Mouse (Mus musculus) megakaryocyte, embryonic 14.5 days (primary cell): ENCODE measurements around the gene Slain1. TPM values are rescaled to one million over a fixed set of nuclear protein-coding genes. Genes with fewer than 3 reads are reported as not detected.

Experiments used
- H3K27me3 ChIP-seq: replicated peaks from 2 replicates; pipeline ENCODE3; 2012; ENCODE audit warnings: inconsistent platforms
- H3K36me3 ChIP-seq: replicated peaks from 2 replicates; pipeline ENCODE3; 2012; ENCODE audit warnings: low read length, inconsistent platforms, mixed read lengths
- H3K4me1 ChIP-seq: 2 replicates; pipeline ENCODE4 v1.6.1; 2012; ENCODE audit warnings: inconsistent platforms
- H3K4me3 ChIP-seq: replicated peaks from 2 replicates; pipeline ENCODE3; 2012; ENCODE audit warnings: moderate library complexity, mild to moderate bottlenecking, inconsistent platforms
- H3K9me3 ChIP-seq: 2 replicates; pipeline ENCODE4 v1.6.1; 2012; ENCODE audit warnings: inconsistent platforms
- FLI1 ChIP-seq: IDR thresholded peaks from 2 replicates; pipeline ENCODE4 v1.6.1; 2012; ENCODE audit warnings: low read length, inconsistent platforms, mixed read lengths
- GATA1 ChIP-seq: IDR thresholded peaks from 3 replicates; pipeline ENCODE4 v1.6.1; 2012; ENCODE audit warnings: mixed read lengths, low read length, inconsistent platforms, borderline replicate concordance
- polyA plus RNA-seq: library from polyadenylated mRNA; stranded (reverse); fragments of >175 nt; gene quantifications from 2 replicates; pipeline ENCODE4 v1.2.3, GENCODE M21; 2012; ENCODE audit warnings: low replicate concordance; ENCODE audit not compliant: insufficient read depth

Slain1 gene
- polyA plus RNA-seq, 1 experiment: 3.8 TPM

DNA sequence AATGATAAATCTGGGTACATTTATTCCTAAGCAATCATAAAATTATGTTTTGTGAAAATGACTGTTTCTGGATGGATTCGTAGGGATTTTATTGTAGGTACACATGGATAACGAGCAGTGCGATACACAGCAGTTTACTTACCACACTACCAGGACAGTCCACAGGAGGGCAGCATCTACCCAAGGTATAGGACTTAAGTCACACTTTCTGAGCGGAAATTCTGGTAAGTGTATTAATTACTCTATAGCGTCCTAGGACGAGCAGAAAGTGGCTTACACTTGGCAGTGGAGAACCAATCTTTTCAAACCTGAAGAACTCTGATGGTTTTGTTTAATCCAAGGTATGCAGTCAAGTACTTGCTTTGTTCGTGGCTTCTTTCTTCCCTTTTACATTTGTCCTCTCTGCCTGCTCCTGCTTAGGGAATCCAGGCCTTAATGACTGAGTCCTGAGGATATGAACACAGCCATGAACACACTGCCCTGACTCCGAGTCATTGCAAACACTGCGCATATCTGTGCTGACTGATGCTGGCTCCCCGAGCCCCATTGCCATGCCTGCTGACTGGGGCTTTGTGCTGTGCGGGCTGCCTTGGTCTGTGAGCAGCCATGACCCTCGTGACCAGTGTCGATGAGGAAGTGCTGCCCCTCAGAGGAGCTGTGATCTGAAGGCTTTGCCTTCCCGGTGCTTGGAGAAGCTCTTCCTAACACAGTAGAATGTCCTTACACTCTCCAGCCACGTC lies 69.0 kb downstream of the Slain1 start:
- TF ChIP-seq FLI1 (no peak), GATA1 (no peak)
- peaks cover 12% of the 10 kb centered on the region for H3K4me1 ChIP-seq
- H3K9me3 ChIP-seq: peaks cover 6% of the 10 kb centered on the region; the same call in 1 of the 2 replicates
- no peaks in the 10 kb centered on the region for H3K36me3 ChIP-seq
- H3K27me3 ChIP-seq: no peaks in the 10 kb centered on the region
- H3K4me3 ChIP-seq: peak overlapping the region; percentile 89

DNA sequence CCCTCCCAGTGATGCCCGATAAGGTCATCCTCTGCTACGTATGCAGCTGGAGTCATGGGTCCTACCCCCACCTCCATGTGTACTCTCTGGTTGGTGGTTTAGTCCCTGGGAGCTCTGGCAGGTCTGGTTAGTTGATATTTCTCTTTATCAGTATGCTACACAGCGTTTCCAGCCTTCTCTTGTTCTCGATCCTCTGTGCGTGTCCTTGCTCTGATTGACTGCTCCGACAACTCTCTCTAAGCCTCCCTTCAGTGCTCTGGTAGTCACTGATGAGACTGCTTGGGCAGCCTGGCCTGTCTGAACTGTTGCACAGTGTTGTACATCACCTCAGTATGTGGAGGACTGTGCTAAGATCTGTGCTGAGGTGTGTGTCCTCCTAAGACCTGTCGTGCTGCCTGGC lies 70.1 kb downstream of the Slain1 start:
- Histone ChIP-seq H3K36me3 (no peaks in the 10 kb centered on the region), H3K4me1 (peaks cover 12% of the 10 kb centered on the region), H3K4me3 (no peak overlapping the region), H3K27me3 (no peaks in the 10 kb centered on the region), H3K9me3 (peaks cover 6% of the 10 kb centered on the region; the same call in 1 of the 2 replicates)
- TF ChIP-seq FLI1 (no peak), GATA1 (no peak)

DNA sequence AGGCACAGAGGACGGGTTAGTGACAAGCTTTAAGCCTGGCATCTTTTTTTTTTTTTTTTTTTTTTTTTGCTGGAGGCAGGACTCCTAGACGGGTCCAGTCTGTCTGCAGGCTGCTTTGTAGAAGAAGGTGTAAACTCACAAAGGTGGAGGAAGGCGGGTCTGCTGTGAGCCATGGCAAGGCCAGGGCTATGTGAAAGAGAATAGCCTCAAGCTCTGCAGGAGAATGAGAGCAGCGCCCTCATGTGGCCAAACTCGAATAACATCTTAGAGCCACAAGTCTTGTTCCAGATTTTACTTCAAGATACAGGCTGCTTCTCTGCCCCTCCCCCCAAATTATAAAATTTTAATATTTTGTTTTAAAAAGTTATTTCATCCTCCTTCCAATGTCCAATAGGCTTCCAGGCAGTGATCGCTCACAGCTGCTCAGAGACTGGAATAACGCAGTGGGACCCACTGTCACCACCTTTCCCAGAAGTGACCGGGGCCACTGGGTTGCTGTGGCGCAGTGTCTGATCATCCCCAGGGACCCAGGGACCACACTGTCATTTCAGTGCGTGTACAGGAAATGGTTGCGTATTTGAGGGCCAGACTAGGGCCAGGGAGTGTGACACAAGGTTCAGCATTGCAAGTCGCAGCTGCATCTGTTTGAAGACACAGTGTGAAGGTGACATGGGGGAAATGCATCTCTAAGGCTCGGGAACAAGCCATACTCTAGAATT lies 70.8 kb downstream of the Slain1 start:
- TF ChIP-seq FLI1 (no peak), GATA1 (no peak)
- H3K36me3 ChIP-seq: no peaks in the 10 kb centered on the region
- no peak overlapping the region for H3K4me3 ChIP-seq
- no peaks in the 10 kb centered on the region for H3K27me3 ChIP-seq
- H3K4me1 ChIP-seq: peaks cover 12% of the 10 kb centered on the region
- H3K9me3 ChIP-seq: peaks cover under 1% of the 10 kb centered on the region; the same call in 1 of the 2 replicates

DNA sequence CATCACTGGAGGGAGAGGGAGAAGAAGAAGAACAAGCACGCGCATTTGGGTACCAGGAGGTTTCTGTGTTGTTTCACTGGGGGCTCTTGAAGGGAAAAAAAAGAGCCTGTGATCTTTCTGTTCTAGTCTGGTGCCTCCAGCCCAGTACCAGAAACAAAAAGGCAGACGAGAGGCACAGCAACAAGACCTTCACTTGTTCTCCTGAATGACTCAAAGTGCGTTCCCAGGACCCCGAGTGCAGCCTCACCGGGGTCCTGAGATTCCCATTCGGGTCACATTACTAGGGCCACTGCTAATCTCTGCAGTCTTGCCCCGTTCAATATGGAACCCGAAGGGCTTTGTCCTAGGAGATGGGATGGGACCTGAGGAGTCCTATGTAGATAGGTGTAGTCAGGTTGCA lies 73.3 kb downstream of the Slain1 start:
- H3K36me3 ChIP-seq: no peaks in the 10 kb centered on the region
- no peak for TF ChIP-seq GATA1
- TF ChIP-seq FLI1: no peak
- peaks cover 12% of the 10 kb centered on the region for H3K4me1 ChIP-seq
- H3K4me3 ChIP-seq: no peak overlapping the region
- no peaks in the 10 kb centered on the region for H3K9me3 ChIP-seq
- no peaks in the 10 kb centered on the region for H3K27me3 ChIP-seq

DNA sequence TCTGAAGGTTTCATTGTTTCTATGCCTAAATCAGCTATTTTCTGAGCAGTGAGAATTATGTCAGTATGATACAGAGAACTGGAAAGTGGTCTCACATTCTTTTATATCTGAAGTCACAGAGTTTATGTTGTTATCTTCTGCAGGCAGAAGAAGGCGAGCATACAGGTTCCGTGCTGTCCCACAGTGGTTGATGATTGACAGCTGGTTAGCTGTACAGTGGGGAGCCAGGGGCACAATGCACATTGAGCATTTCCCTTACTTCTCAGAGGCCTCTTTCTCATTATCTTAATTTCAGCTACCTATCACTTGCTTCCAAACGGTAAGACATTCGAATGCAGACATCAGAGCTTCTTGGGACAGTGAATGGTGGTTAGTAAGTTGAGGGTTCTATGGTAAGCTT lies 73.8 kb downstream of the Slain1 start:
- H3K36me3 ChIP-seq: no peaks in the 10 kb centered on the region
- H3K27me3 ChIP-seq: no peaks in the 10 kb centered on the region
- H3K9me3 ChIP-seq: no peaks in the 10 kb centered on the region
- TF ChIP-seq FLI1: no peak
- no peak for TF ChIP-seq GATA1
- peaks cover 12% of the 10 kb centered on the region for H3K4me1 ChIP-seq
- no peak overlapping the region for H3K4me3 ChIP-seq

DNA sequence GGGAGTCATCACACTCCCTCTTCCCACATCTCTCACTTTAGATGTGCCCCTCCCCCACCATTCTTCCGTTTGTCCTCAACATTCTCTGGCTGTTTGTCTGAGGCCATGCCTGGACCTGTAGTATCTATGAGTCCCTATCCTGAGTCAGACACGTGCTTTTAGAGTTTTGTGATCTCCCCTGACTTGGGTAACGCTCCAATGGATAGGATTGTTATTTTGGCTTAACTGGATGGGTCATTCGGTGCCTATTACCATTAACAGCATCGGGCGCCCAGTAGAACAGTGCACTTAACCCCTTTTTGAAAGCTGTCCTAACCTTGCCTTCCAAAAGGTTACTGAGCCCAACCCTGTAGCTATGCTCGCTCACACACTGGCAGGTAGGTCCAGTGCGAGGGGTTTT lies 78.5 kb downstream of the Slain1 start:
- no peak for TF ChIP-seq FLI1
- no peak for TF ChIP-seq GATA1
- Histone ChIP-seq H3K4me1 (no peaks in the 10 kb centered on the region), H3K4me3 (no peak overlapping the region), H3K36me3 (no peaks in the 10 kb centered on the region), H3K27me3 (no peaks in the 10 kb centered on the region), H3K9me3 (peaks cover 4% of the 10 kb centered on the region; the same call in 1 of the 2 replicates)

DNA sequence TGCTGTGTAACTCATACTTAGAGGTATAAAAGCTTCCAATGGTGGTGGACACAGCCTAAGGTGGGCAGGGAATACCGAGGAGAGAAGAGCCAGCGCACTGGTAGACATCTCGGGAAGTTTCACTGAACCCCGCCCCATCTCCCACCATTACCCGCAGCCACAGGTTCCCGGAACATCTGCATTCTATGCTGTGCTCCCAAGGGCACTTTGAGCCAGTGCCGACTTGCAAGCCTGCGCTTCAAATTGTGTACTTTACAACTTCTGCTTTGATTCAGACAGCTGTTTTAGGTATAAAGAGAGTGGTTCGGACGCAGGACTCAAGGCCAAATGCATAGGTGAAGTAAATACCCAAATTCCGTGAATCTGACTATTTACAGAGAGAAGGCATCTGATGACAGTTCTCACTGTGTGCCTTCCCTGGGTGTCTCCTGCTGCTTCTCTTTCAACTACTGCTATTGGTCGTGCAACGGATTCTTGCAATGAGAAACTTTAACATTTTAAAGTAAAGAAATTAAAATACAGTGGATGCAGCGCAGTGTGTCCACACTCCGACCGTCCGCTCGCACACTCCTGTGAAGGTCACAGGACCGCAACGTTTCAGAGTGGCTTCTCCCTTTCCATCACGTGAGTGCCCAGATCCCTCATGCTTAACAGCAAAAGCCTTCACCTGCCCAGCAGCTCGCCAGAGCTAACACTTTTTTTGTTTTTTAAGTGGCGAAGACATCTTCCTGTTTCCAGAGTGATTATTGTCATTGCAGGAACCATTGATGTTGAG lies 79.1 kb downstream of the Slain1 start:
- Histone ChIP-seq H3K4me1 (no peaks in the 10 kb centered on the region), H3K9me3 (peaks cover 4% of the 10 kb centered on the region; the same call in 1 of the 2 replicates), H3K27me3 (no peaks in the 10 kb centered on the region), H3K4me3 (no peak overlapping the region), H3K36me3 (no peaks in the 10 kb centered on the region)
- TF ChIP-seq GATA1 (no peak), FLI1 (no peak)

DNA sequence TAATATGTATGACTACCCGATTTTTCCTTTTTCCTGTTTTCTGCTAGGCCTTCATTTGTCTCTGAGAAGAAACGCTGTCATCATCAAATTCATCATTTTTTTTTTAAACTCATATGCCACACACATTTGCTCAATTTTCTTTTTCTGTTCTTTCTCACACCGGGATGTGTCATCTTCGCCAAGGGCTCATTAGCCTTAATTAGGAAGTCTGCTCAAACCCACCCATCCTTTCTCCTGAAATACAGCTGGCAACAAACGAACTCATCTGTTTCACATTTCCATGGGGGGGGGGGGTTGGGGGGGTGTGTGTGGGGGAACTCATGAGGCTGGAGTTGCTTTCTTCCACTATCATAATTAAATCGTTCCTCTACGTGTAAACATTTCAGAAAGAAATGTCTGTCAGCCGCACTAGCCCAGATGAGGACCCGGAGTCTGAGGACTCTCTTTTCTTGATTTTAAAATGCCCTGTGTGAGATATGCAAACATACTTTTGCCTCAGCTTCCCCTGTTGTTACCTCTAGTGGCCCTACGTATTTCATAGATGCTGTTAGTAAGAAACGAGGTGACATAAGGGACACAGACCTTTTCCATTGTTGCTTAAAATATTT lies 79.8 kb downstream of the Slain1 start:
- H3K36me3 ChIP-seq: no peaks in the 10 kb centered on the region
- peaks cover 4% of the 10 kb centered on the region; the same call in 1 of the 2 replicates for H3K9me3 ChIP-seq
- no peaks in the 10 kb centered on the region for H3K4me1 ChIP-seq
- TF ChIP-seq GATA1 (no peak), FLI1 (no peak)
- H3K4me3 ChIP-seq: no peak overlapping the region
- no peaks in the 10 kb centered on the region for H3K27me3 ChIP-seq

DNA sequence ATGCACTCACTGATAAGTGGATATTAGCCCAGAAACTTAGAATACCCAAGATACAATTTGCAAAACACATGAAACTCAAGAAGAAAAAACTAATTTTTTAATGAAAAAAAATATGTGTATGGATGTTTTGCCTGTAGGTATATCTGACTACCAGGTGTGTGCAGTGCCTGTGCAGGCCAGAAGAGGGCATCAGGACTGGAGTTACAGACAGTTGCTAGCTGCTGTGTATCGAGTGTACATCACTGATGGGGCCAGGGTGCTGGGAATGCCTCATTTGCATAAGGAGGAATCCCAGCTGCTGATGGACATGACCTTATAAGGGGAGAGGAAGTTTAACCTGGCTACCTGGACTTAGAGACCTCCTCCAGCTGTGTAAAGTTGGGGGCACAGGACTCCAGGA lies 82.6 kb downstream of the Slain1 start:
- H3K4me1 ChIP-seq: no peaks in the 10 kb centered on the region
- H3K9me3 ChIP-seq: peaks cover 4% of the 10 kb centered on the region; the same call in 1 of the 2 replicates
- no peak overlapping the region for H3K4me3 ChIP-seq
- no peaks in the 10 kb centered on the region for H3K27me3 ChIP-seq
- no peak for TF ChIP-seq GATA1
- TF ChIP-seq FLI1: no peak
- no peaks in the 10 kb centered on the region for H3K36me3 ChIP-seq
